Mouse (Mus musculus) small intestine, adult 2 months (tissue): Measurements from ENCODE around the gene Dvl2. TPM values are rescaled to one million over a fixed set of nuclear protein-coding genes. Genes with fewer than 3 reads are reported as not detected.

Experiments used
- H3K27ac ChIP-seq: fragments of 200-500 bp; 2 replicates; pipeline ENCODE4 v1.5.1; 2012; ENCODE audit warnings: low read depth, low read length, control low read depth, inconsistent platforms; ENCODE audit not compliant: insufficient read depth
- H3K27me3 ChIP-seq: fragments of 200-500 bp; 2 replicates; pipeline ENCODE4 v1.6.1; 2012; ENCODE audit warnings: mild to moderate bottlenecking, moderate library complexity, low read length, inconsistent platforms; ENCODE audit not compliant: control insufficient read depth, insufficient read depth
- H3K36me3 ChIP-seq: fragments of 200-500 bp; 2 replicates; pipeline ENCODE4 v1.6.1; 2012; ENCODE audit warnings: mild to moderate bottlenecking, low read length, control low read depth, inconsistent platforms; ENCODE audit not compliant: control insufficient read depth, insufficient read depth
- H3K4me1 ChIP-seq: fragments of 200-500 bp; 2 replicates; pipeline ENCODE4 v1.6.1; 2012; ENCODE audit warnings: low read length, inconsistent platforms, mixed read lengths; ENCODE audit not compliant: control insufficient read depth, insufficient read depth, insufficient read length
- H3K4me3 ChIP-seq: fragments of 200-500 bp; 2 replicates; pipeline ENCODE4 v1.5.1; 2012; ENCODE audit warnings: low read depth, mild to moderate bottlenecking, control low read depth, inconsistent platforms, low read length, moderate library complexity
- CTCF ChIP-seq: fragments of 200-500 bp; IDR thresholded peaks from 2 replicates; pipeline ENCODE4 v1.5.1; 2012; ENCODE audit warnings: low read depth, mild to moderate bottlenecking, control low read depth, inconsistent platforms, low read length, moderate library complexity, mixed read lengths; ENCODE audit not compliant: insufficient replicate concordance, insufficient read length; ENCODE audit errors: extremely low read depth
- POLR2A ChIP-seq: fragments of 200-500 bp; IDR thresholded peaks from 2 replicates; pipeline ENCODE4 v1.6.1; 2012; ENCODE audit warnings: low read depth, mild to moderate bottlenecking, control low read depth, inconsistent platforms, low read length, moderate library complexity
- WGBS: fragments of 180-500 bp; shearing (Covaris S2); methylation state at CpG from one replicate; pipeline ENCODE4 v1.1.7; 2018; 5-methylcytosine and 5-hydroxymethylcytosine counted together
- polyA plus RNA-seq: library from polyadenylated mRNA; depleted of rRNA; stranded (reverse); fragments of >200 nt; gene quantifications from 2 replicates; pipeline ENCODE4 v1.2.3, GENCODE M21; 2012

The Dvl2 gene
- polyA plus RNA-seq, 1 experiment = 7.4 TPM

- no peak for TF ChIP-seq CTCF
- no peak for TF ChIP-seq POLR2A
- no peak overlapping the region for H3K27ac ChIP-seq
- peaks cover 7% of the 10 kb centered on the region; the same call in 1 of the 2 replicates for H3K27me3 ChIP-seq
- H3K4me1 ChIP-seq = peaks cover 10% of the 10 kb centered on the region
- no peak overlapping the region for H3K4me3 ChIP-seq
- H3K36me3 ChIP-seq = no peaks in the 10 kb centered on the region
- 47% methylated on average over 11 of the region's 11 CpGs for WGBS
Observed at GRCm38 (mm10) chr11:70029829-70030550, 29.6 kb downstream of the Dvl2 start.

GRCm38 (mm10) chr11:70030651-70031320 is 30.4 kb downstream of the Dvl2 start:
- TF ChIP-seq POLR2A = no peak
- no peak for TF ChIP-seq CTCF
- 89% methylated on average over 28 of the region's 28 CpGs for WGBS
- Histone ChIP-seq H3K4me1 (peaks cover 10% of the 10 kb centered on the region), H3K4me3 (no peak overlapping the region), H3K27me3 (peaks cover 5% of the 10 kb centered on the region; the same call in 1 of the 2 replicates), H3K27ac (no peak overlapping the region), H3K36me3 (no peaks in the 10 kb centered on the region)

DNA sequence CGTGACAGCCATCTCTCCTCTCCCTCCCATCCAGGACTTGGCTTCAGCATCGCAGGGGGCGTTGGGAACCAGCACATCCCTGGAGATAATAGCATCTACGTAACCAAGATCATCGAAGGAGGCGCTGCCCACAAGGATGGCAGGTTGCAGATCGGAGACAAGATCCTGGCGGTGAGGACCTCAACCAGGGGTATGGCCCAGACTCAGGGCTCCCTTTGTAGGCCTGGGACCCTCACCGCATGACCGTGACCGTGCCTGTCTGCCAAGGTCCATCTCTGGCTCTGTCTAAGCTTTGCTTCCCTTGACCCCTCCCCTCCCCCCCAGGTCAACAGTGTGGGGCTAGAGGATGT is 30.9 kb downstream of the Dvl2 start:
- TF ChIP-seq POLR2A (no peak), CTCF (no peak)
- Histone ChIP-seq H3K36me3 (no peaks in the 10 kb centered on the region), H3K27ac (no peak overlapping the region), H3K4me1 (peaks cover 10% of the 10 kb centered on the region), H3K27me3 (peaks cover under 1% of the 10 kb centered on the region; the same call in 1 of the 2 replicates), H3K4me3 (no peak overlapping the region)
- 94% methylated on average over 11 of the region's 11 CpGs for WGBS

DNA sequence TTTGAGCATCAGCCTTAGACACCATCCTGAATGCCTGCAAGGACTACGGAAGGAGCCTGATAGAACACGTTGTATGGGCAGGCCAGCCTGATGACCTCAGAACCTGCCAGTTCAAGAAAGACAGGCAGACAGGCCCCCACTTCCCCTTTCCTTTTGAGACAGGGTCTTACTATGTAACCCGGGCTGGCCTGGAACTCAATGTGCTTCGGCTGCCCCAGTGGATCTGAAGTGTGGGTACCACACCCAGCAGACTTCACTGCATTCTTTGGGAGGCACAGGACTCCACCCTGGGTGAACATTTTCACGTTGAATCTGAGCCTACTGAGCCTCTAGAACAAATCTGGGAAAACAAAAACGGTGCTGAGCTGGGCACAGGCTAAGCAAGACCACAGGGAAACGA is 37.8 kb downstream of the Dvl2 start:
- Histone ChIP-seq H3K36me3 (no peaks in the 10 kb centered on the region), H3K4me1 (peaks cover 4% of the 10 kb centered on the region; the same call in 1 of the 2 replicates), H3K4me3 (no peak overlapping the region), H3K27me3 (no peaks in the 10 kb centered on the region), H3K27ac (peak overlapping the region; percentile 1; the same call in 1 of the 2 replicates)
- TF ChIP-seq POLR2A (no peak), CTCF (no peak)
- WGBS = 56% methylated on average over 7 of the region's 7 CpGs

DNA sequence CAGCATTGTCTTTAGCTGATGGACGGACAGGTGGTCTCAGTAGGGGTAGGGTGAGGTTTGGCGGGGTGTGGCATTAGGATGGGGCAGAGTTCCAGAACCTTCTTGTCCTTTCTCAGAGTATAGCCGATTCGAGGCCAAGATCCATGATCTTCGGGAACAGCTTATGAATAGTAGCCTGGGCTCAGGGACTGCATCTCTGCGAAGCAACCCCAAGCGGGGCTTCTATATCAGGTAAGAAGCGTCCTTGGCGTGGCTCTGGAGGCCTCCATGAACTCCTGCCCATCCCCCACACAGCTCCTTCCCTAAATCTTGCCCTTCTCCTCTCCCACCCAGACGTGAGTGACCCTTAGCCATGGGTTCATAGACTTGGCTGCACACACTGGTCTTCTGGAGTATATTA is 39.2 kb downstream of the Dvl2 start:
- H3K4me3 ChIP-seq = no peak overlapping the region
- H3K36me3 ChIP-seq = peaks cover 3% of the 10 kb centered on the region; the same call in 1 of the 2 replicates
- peaks cover 4% of the 10 kb centered on the region; the same call in 1 of the 2 replicates for H3K4me1 ChIP-seq
- no peaks in the 10 kb centered on the region for H3K27me3 ChIP-seq
- WGBS = 90% methylated on average over 10 of the region's 10 CpGs
- H3K27ac ChIP-seq = no peak overlapping the region
- TF ChIP-seq CTCF (no peak), POLR2A (no peak)

DNA sequence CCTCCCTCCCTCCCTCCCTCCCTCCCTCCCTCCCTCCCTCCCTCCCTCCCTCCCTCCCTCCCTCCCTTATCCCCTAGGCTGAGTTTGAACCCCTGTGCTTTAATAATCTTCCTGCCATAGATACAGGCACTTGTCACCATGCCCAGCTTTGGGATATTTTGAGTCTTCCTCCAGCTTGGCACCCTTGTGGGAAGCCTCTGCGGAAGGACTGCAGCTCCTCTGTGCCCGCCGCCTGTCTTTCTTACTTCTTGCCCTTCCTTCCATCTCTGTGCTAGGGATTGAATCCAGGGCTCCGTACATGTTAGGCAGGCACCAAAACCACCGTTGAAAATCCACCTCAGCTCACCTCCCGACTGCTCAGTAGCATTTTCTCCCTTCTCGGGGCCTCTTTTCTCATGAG is 39.8 kb downstream of the Dvl2 start:
- 82% methylated on average over 7 of the region's 7 CpGs for WGBS

More for the DNA sequence above, 39.8 kb downstream of the Dvl2 start:
- Histone ChIP-seq H3K36me3 (peaks cover 3% of the 10 kb centered on the region; the same call in 1 of the 2 replicates), H3K27ac (no peak overlapping the region), H3K27me3 (no peaks in the 10 kb centered on the region), H3K4me1 (peaks cover 4% of the 10 kb centered on the region; the same call in 1 of the 2 replicates), H3K4me3 (no peak overlapping the region)
- no peak for TF ChIP-seq CTCF
- TF ChIP-seq POLR2A = no peak
